Mouse (Mus musculus) bone marrow, adult 2 months (tissue): ENCODE data around the gene Bicd2.

Experiments used
- CTCF ChIP-seq: fragments of 200-500 bp; IDR thresholded peaks from 2 replicates; pipeline ENCODE4 v1.5.1; 2011; ENCODE audit warnings: low read length, control low read depth; ENCODE audit not compliant: control insufficient read depth, insufficient read depth
- POLR2A ChIP-seq: fragments of 200-500 bp; IDR thresholded peaks from 2 replicates; pipeline ENCODE4 v1.6.1; 2011; ENCODE audit warnings: low read depth, mild to moderate bottlenecking, control low read depth, low read length, borderline replicate concordance; ENCODE audit not compliant: control insufficient read depth

GRCm38 (mm10) chr13:49322169-49322568, 19.2 kb upstream of the Bicd2 start:
- no peak for TF ChIP-seq CTCF
- no peak for TF ChIP-seq POLR2A
